Mouse (Mus musculus) midbrain, embryonic 14.5 days (tissue): ENCODE measurements around the gene Fcer1g. TPM values are rescaled to one million over a fixed set of nuclear protein-coding genes. Genes with fewer than 3 reads are reported as not detected.

ENCODE experiments used
- ATAC-seq: fragments of 200-750 bp; cut with Nextera tagmentation; 2 replicates; pipeline ENCODE4 v1.8.0; 2017; ENCODE audit warnings: moderate number of reproducible peaks, moderate library complexity; ENCODE audit not compliant: low FRiP score, low TSS enrichment
- DNase-seq: peaks from one replicate; pipeline ENCODE4 v3.0.0-alpha.2; 2015
- H3K27ac ChIP-seq: fragments of 300-500 bp; sonication (generic); replicated peaks from 2 replicates; pipeline ENCODE4 v1.5.1; 2014; ENCODE audit warnings: mild to moderate bottlenecking, low read depth, low read length, moderate library complexity
- H3K27me3 ChIP-seq: fragments of 300-500 bp; sonication (generic); 2 replicates; pipeline ENCODE4 v1.6.1; 2014; ENCODE audit warnings: low read length, control low read depth, mixed read lengths; ENCODE audit not compliant: control insufficient read depth, insufficient read depth
- H3K36me3 ChIP-seq: fragments of 300-500 bp; sonication (generic); 2 replicates; pipeline ENCODE4 v1.6.1; 2014; ENCODE audit warnings: low read length, control low read depth; ENCODE audit not compliant: control insufficient read depth, insufficient read depth
- H3K4me1 ChIP-seq: fragments of 300-500 bp; sonication (generic); 2 replicates; pipeline ENCODE4 v1.6.1; 2014; ENCODE audit warnings: mild to moderate bottlenecking, antibody characterized with exemption, low read length, control low read depth; ENCODE audit not compliant: control insufficient read depth, insufficient read depth
- H3K4me2 ChIP-seq: fragments of 300-500 bp; sonication (generic); 2 replicates; pipeline ENCODE4 v1.6.1; 2014; ENCODE audit warnings: mild to moderate bottlenecking, low read length, moderate library complexity
- H3K4me3 ChIP-seq: fragments of 300-500 bp; sonication (generic); replicated peaks from 2 replicates; pipeline ENCODE4 v1.5.1; 2014; ENCODE audit warnings: low read depth, low read length
- H3K9ac ChIP-seq: fragments of 300-500 bp; sonication (generic); replicated peaks from 2 replicates; pipeline ENCODE4 v1.6.1; 2014; ENCODE audit warnings: mild to moderate bottlenecking, low read length, moderate library complexity
- H3K9me3 ChIP-seq: fragments of 300-500 bp; sonication (generic); 2 replicates; pipeline ENCODE4 v1.6.1; 2016; ENCODE audit warnings: low read length, control low read depth, mixed read lengths; ENCODE audit not compliant: control insufficient read depth
- WGBS: fragments of 180-500 bp; shearing (Covaris S2); extraction: QIAGEN DNeasy Blood & Tissue Kit; methylation state at CpG from one replicate; pipeline ENCODE4 v1.1.7; 2014; 5-methylcytosine and 5-hydroxymethylcytosine counted together
- polyA plus RNA-seq: library from polyadenylated mRNA; unstranded; fragments of >200 nt; fragmentation: Nextera tagmentation; extraction: Ambion mirVana; gene quantifications from 2 replicates; pipeline ENCODE4 v1.2.1, GENCODE M21; 2014

The Fcer1g gene
- polyA plus RNA-seq, 1 experiment from 2014 or later: 28.4 TPM

GRCm38 (mm10) chr1:171183025-171183424 is 51.1 kb downstream of the Fcer1g start:
- no peak overlapping the region for H3K4me2 ChIP-seq
- no peaks in the 10 kb centered on the region for H3K27me3 ChIP-seq
- H3K9ac ChIP-seq: no peak overlapping the region
- no peaks in the 10 kb centered on the region for H3K4me1 ChIP-seq
- WGBS: 87% methylated on average over 3 of the region's 3 CpGs
- no peak overlapping the region for H3K4me3 ChIP-seq
- no peak for DNase-seq
- ATAC-seq: no peak
- H3K27ac ChIP-seq: no peak overlapping the region
- no peaks in the 10 kb centered on the region for H3K9me3 ChIP-seq
- no peaks in the 10 kb centered on the region for H3K36me3 ChIP-seq

Other genes starting within 250 kb of the Fcer1g start
- gene Fcgr4, start 215.4 kb downstream of the Fcer1g start, polyA plus RNA-seq: 1.5 TPM in 1 of 2 replicates, not detected in the other
- gene Fcgr3, start 169.4 kb downstream of the Fcer1g start, polyA plus RNA-seq: 2.5 and 8.3 TPM in 2 replicates
- 2.7 and 4.2 TPM in 2 replicates for gene Cfap126, start 120.4 kb downstream of the Fcer1g start, polyA plus RNA-seq
- gene Sdhc, start 83.8 kb downstream of the Fcer1g start, polyA plus RNA-seq: 295 and 310 TPM in 2 replicates
- gene Mpz, start 83.7 kb downstream of the Fcer1g start, polyA plus RNA-seq: 0.39 and 0.51 TPM in 2 replicates
- 20.0 and 20.5 TPM in 2 replicates for gene Pcp4l1, start 38.1 kb downstream of the Fcer1g start, polyA plus RNA-seq
- 0.34 and 0.39 TPM in 2 replicates for gene Nr1i3, start 20.4 kb downstream of the Fcer1g start, polyA plus RNA-seq
- gene Tomm40l, start 11.9 kb downstream of the Fcer1g start, polyA plus RNA-seq: 35.3 and 40.4 TPM in 2 replicates
- gene Apoa2, start 9.3 kb downstream of the Fcer1g start, polyA plus RNA-seq: 3.3 and 4.1 TPM in 2 replicates
- gene Adamts4, start 16.1 kb upstream of the Fcer1g start, polyA plus RNA-seq: 3.3 and 4.1 TPM in 2 replicates
- gene Ndufs2, start 17.0 kb upstream of the Fcer1g start, polyA plus RNA-seq: 185 and 220 TPM in 2 replicates
- gene B4galt3, start 36.0 kb upstream of the Fcer1g start, polyA plus RNA-seq: 101 and 105 TPM in 2 replicates
- gene Ppox, start 46.8 kb upstream of the Fcer1g start, polyA plus RNA-seq: 43.2 and 46.8 TPM in 2 replicates
- gene Usp21, start 53.6 kb upstream of the Fcer1g start, polyA plus RNA-seq: 92.6 and 98.9 TPM in 2 replicates
- 120 and 132 TPM in 2 replicates for gene Ufc1, start 60.7 kb upstream of the Fcer1g start, polyA plus RNA-seq
- gene Dedd, start 94.8 kb upstream of the Fcer1g start, polyA plus RNA-seq: 49.0 and 61.5 TPM in 2 replicates
- 39.1 and 45.0 TPM in 2 replicates for gene Nit1, start 111.3 kb upstream of the Fcer1g start, polyA plus RNA-seq
- 63.0 and 94.0 TPM in 2 replicates for gene Pfdn2, start 111.3 kb upstream of the Fcer1g start, polyA plus RNA-seq
- gene Klhdc9, start 126.4 kb upstream of the Fcer1g start, polyA plus RNA-seq: 3.6 and 3.7 TPM in 2 replicates
- 1.4 and 1.6 TPM in 2 replicates for gene Nectin4, start 135.7 kb upstream of the Fcer1g start, polyA plus RNA-seq
- 0.09 and 0.42 TPM in 2 replicates for gene Arhgap30, start 154.6 kb upstream of the Fcer1g start, polyA plus RNA-seq
- 207 and 236 TPM in 2 replicates for gene Usf1, start 176.9 kb upstream of the Fcer1g start, polyA plus RNA-seq
- 5.7 and 6.2 TPM in 2 replicates for gene Tstd1, start 184.5 kb upstream of the Fcer1g start, polyA plus RNA-seq
- 3.3 and 8.1 TPM in 2 replicates for gene F11r, start 203.2 kb upstream of the Fcer1g start, polyA plus RNA-seq